Comparison of ENCODE assay signal across 19 mouse cellular contexts in genomic region chr2:52968884-52969283, GRCm38 (mm10).
DNase-seq lines count a peak whose midpoint lies in the region; ATAC-seq lines count a peak whose summit lies in the region.
"Had no signal": no experiment of that assay in that cellular context is flagged by ENCODE, and none has a peak within 500 bp of the region (broad histone marks: within the 10 kb centered on the region; RNA-seq: fewer than 3 reads in every experiment).

No protein-coding gene starts in this region.

- no peaks in the 10 kb centered on the region for H3K9me3 ChIP-seq in forebrain, embryonic 10.5 days
- H3K9me3 ChIP-seq in forebrain, embryonic 15.5 days, result no peaks in the 10 kb centered on the region
- H3K9me3 ChIP-seq in embryonic facial prominence, embryonic 13.5 days, result no peaks in the 10 kb centered on the region
- H3K9me3 ChIP-seq in limb, embryonic 12.5 days, result no peaks in the 10 kb centered on the region
- H3K9me3 ChIP-seq: forebrain, embryonic 13.5 days; midbrain, embryonic 13.5 days; neural tube, embryonic 13.5 days had no signal

- H3K27me3 ChIP-seq in forebrain, embryonic 10.5 days (ENCODE audit: poor library complexity, severe bottlenecking), result no peaks in the 10 kb centered on the region
- no peaks in the 10 kb centered on the region for H3K27me3 ChIP-seq in forebrain, embryonic 15.5 days
- no peaks in the 10 kb centered on the region for H3K27me3 ChIP-seq in embryonic facial prominence, embryonic 13.5 days
- H3K27me3 ChIP-seq in limb, embryonic 12.5 days, result no peaks in the 10 kb centered on the region
- H3K27me3 ChIP-seq: forebrain, embryonic 13.5 days; midbrain, embryonic 13.5 days; neural tube, embryonic 13.5 days had no signal

- H3K36me3 ChIP-seq in forebrain, embryonic 10.5 days (replicated peaks), result no peaks in the 10 kb centered on the region
- H3K36me3 ChIP-seq in forebrain, embryonic 15.5 days, result no peaks in the 10 kb centered on the region
- no peaks in the 10 kb centered on the region for H3K36me3 ChIP-seq in embryonic facial prominence, embryonic 13.5 days
- H3K36me3 ChIP-seq in limb, embryonic 12.5 days, result no peaks in the 10 kb centered on the region
- H3K36me3 ChIP-seq: midbrain, embryonic 13.5 days; neural tube, embryonic 13.5 days had no signal

- no peak for ATAC-seq in forebrain, embryonic 15.5 days (replicated peaks)
- ATAC-seq in embryonic facial prominence, embryonic 13.5 days (ENCODE audit: insufficient number of reproducible peaks, insufficient read depth, low FRiP score, low TSS enrichment, low read depth), result no peak
- peak; percentile 18; the same call in 1 of the 2 replicates for ATAC-seq in limb, embryonic 12.5 days (ENCODE audit: insufficient number of reproducible peaks, insufficient read depth, low FRiP score, low TSS enrichment, low read depth)
- no peak for ATAC-seq in megakaryocyte progenitor cell, adult 5-6 weeks (replicated peaks; ENCODE audit: poor library complexity)
- ATAC-seq: forebrain, embryonic 13.5 days; midbrain, embryonic 13.5 days had no signal

- H3K9ac ChIP-seq in forebrain, embryonic 15.5 days (replicated peaks), result no peak overlapping the region
- no peak overlapping the region for H3K9ac ChIP-seq in embryonic facial prominence, embryonic 13.5 days
- H3K9ac ChIP-seq in limb, embryonic 12.5 days (replicated peaks), result no peak overlapping the region
- H3K9ac ChIP-seq: forebrain, embryonic 13.5 days; midbrain, embryonic 13.5 days; neural tube, embryonic 13.5 days had no signal

- peak overlapping the region; percentile 30 for H3K27ac ChIP-seq in forebrain, embryonic 10.5 days
- no peak overlapping the region; the same call in 1 of the 2 replicates for H3K27ac ChIP-seq in forebrain, embryonic 15.5 days (replicated peaks)
- peak overlapping the region; percentile 87 for H3K27ac ChIP-seq in embryonic facial prominence, embryonic 13.5 days
- H3K27ac ChIP-seq in limb, embryonic 12.5 days, result peak overlapping the region; percentile 91
- H3K27ac ChIP-seq: forebrain, embryonic 13.5 days; left cerebral cortex, adult 2 months; midbrain, embryonic 13.5 days; neural tube, embryonic 13.5 days had no signal

- peaks cover 44% of the 10 kb centered on the region for H3K4me1 ChIP-seq in forebrain, embryonic 10.5 days
- H3K4me1 ChIP-seq in forebrain, embryonic 15.5 days, result peaks cover 33% of the 10 kb centered on the region
- peaks cover 62% of the 10 kb centered on the region for H3K4me1 ChIP-seq in embryonic facial prominence, embryonic 13.5 days
- H3K4me1 ChIP-seq in limb, embryonic 12.5 days (replicated peaks), result peaks cover 75% of the 10 kb centered on the region

- H3K4me3 ChIP-seq in forebrain, embryonic 10.5 days, result no peak overlapping the region
- no peak overlapping the region for H3K4me3 ChIP-seq in forebrain, embryonic 15.5 days
- H3K4me3 ChIP-seq in embryonic facial prominence, embryonic 13.5 days, result no peak overlapping the region
- no peak overlapping the region for H3K4me3 ChIP-seq in limb, embryonic 12.5 days (replicated peaks)
- H3K4me3 ChIP-seq: forebrain, embryonic 13.5 days; left cerebral cortex, adult 2 months; midbrain, embryonic 13.5 days; neural tube, embryonic 13.5 days had no signal

- no peak for DNase-seq in forebrain, embryonic 10.5 days (ENCODE audit: extremely low spot score, low spot score)
- peak; percentile 80 for DNase-seq in NIH3T3 (ENCODE audit: low read depth)
- DNase-seq in testis, postnatal 10 days (ENCODE audit: low spot score), result no peak
- no peak for DNase-seq in B cell, adult 2 months
- DNase-seq: cerebellum, adult 9-11 months; kidney, adult 18-20 months; kidney, postnatal 14 days; layer of hippocampus, adult 9-11 months; left cerebral cortex, postnatal 4 days; lung, postnatal 10 days; spleen, adult 18-20 months had no signal

- 86% methylated on average over 2 of the region's 2 CpGs for WGBS in forebrain, embryonic 10.5 days
- 78% methylated on average over 2 of the region's 2 CpGs for WGBS in forebrain, embryonic 15.5 days
- WGBS in embryonic facial prominence, embryonic 13.5 days, result 36% methylated on average over 2 of the region's 2 CpGs
- WGBS in limb, embryonic 12.5 days, result 10% methylated on average over 2 of the region's 2 CpGs

- H3K4me2 ChIP-seq in forebrain, embryonic 15.5 days (replicated peaks), result no peak overlapping the region
- peak overlapping the region; percentile 30 for H3K4me2 ChIP-seq in embryonic facial prominence, embryonic 13.5 days
- H3K4me2 ChIP-seq in limb, embryonic 12.5 days, result peak overlapping the region; percentile 21
- H3K4me2 ChIP-seq: forebrain, embryonic 13.5 days; midbrain, embryonic 13.5 days; neural tube, embryonic 13.5 days had no signal
